ENCODE assay signal across 30 mouse cellular contexts in genomic region chr2:174082380-174082918, GRCm38 (mm10). TPM values are rescaled to one million over a fixed set of nuclear protein-coding genes. Genes with fewer than 3 reads are reported as not detected.
DNase-seq lines count a peak whose midpoint lies in the region; ATAC-seq and TF ChIP-seq lines count a peak whose summit lies in the region.
"Had no signal": no experiment of that assay in that cellular context is flagged by ENCODE, and none has a peak within 500 bp of the region (broad histone marks: within the 10 kb centered on the region; RNA-seq: fewer than 3 reads in every experiment).

No protein-coding gene starts in this region.

- 0 out of 2 replicates have a peak overlapping the region, but pooled peaks have one; percentile 20 for H3K4me2 ChIP-seq in lung, embryonic 14.5 days
- no peak overlapping the region for H3K4me2 ChIP-seq in embryonic facial prominence, embryonic 14.5 days (ENCODE audit: low read depth, low read length)
- no peak overlapping the region for H3K4me2 ChIP-seq in stomach, embryonic 14.5 days (replicated peaks; ENCODE audit: low read depth, low read length)
- H3K4me2 ChIP-seq: embryonic facial prominence, embryonic 12.5 days; liver, embryonic 12.5 days; midbrain, embryonic 15.5 days had no signal

- intact Hi-C loops in gastrocnemius, adult 2 months (cut with DNase I) = no loop called here
- intact Hi-C loops in left cerebral cortex, postnatal 14 days (cut with DNase I) = no loop called here

- 49% methylated on average over 3 of the region's 3 CpGs for whole genome bisulfite sequencing in lung, embryonic 14.5 days
- 58% methylated on average over 3 of the region's 3 CpGs for WGBS in lung, adult 2 months
- WGBS in embryonic facial prominence, embryonic 14.5 days = 58% methylated on average over 3 of the region's 3 CpGs
- 37% methylated on average over 3 of the region's 3 CpGs for WGBS in stomach, embryonic 14.5 days

- H3K27ac ChIP-seq in gastrocnemius, adult 2 months = peak overlapping the region; percentile 56
- H3K27ac ChIP-seq in lung, embryonic 14.5 days (ENCODE audit: low read depth) = peak overlapping the region; percentile 67; the same call in 1 of the 2 replicates
- H3K27ac ChIP-seq in embryonic facial prominence, embryonic 14.5 days (replicated peaks; ENCODE audit: low read depth, low read length) = peak overlapping the region; percentile 58; the same call in 1 of the 2 replicates
- peak overlapping the region; percentile 11; the same call in 1 of the 2 replicates for H3K27ac ChIP-seq in stomach, embryonic 14.5 days (ENCODE audit: low read length)
- H3K27ac ChIP-seq: embryonic facial prominence, embryonic 12.5 days; hindbrain, embryonic 10.5 days; layer of hippocampus, adult 2 months; liver, embryonic 12.5 days; midbrain, embryonic 10.5 days; midbrain, embryonic 15.5 days had no signal

- ATAC-seq in lung, embryonic 14.5 days (ENCODE audit: insufficient read depth) = peak; percentile 67
- 0 out of 2 replicates have a peak, but pooled peaks have one; percentile 26 for ATAC-seq in embryonic facial prominence, embryonic 14.5 days (ENCODE audit: low read depth)
- ATAC-seq in stomach, embryonic 14.5 days (ENCODE audit: insufficient number of reproducible peaks, insufficient read depth, low FRiP score, low read depth) = no peak
- ATAC-seq: forebrain, embryonic 16.5 days; hindbrain, embryonic 16.5 days; intestine, embryonic 16.5 days; liver, embryonic 12.5 days; midbrain, embryonic 15.5 days had no signal

- no peaks in the 10 kb centered on the region for H3K36me3 ChIP-seq in lung, embryonic 14.5 days (ENCODE audit: insufficient read depth)
- H3K36me3 ChIP-seq in embryonic facial prominence, embryonic 14.5 days (ENCODE audit: control insufficient read depth, insufficient read depth, low read length) = no peaks in the 10 kb centered on the region
- H3K36me3 ChIP-seq in stomach, embryonic 14.5 days (ENCODE audit: control insufficient read depth, insufficient read depth, low read length) = no peaks in the 10 kb centered on the region
- H3K36me3 ChIP-seq: embryonic facial prominence, embryonic 12.5 days; midbrain, embryonic 10.5 days; midbrain, embryonic 15.5 days had no signal

- no peak overlapping the region for H3K9ac ChIP-seq in lung, embryonic 14.5 days
- no peak overlapping the region for H3K9ac ChIP-seq in embryonic facial prominence, embryonic 14.5 days (ENCODE audit: low read depth, low read length)
- H3K9ac ChIP-seq in stomach, embryonic 14.5 days (replicated peaks; ENCODE audit: low read depth, low read length) = no peak overlapping the region
- H3K9ac ChIP-seq: embryonic facial prominence, embryonic 12.5 days; liver, embryonic 12.5 days; midbrain, embryonic 15.5 days had no signal

- no peak for TF ChIP-seq POLR2A in lung, adult 2 months (IDR thresholded peaks at IDR 0.05; ENCODE audit: borderline replicate concordance, extremely low read depth, low read depth, low read length)

- 0 out of 2 replicates have a peak overlapping the region, but pooled peaks have one; percentile 4 for H3K4me3 ChIP-seq in gastrocnemius, adult 2 months
- H3K4me3 ChIP-seq in lung, embryonic 14.5 days (ENCODE audit: low read depth, low read length) = no peak overlapping the region
- no peak overlapping the region for H3K4me3 ChIP-seq in lung, adult 2 months (replicated peaks; ENCODE audit: extremely low read depth, low read depth, low read length)
- no peak overlapping the region for H3K4me3 ChIP-seq in embryonic facial prominence, embryonic 14.5 days (ENCODE audit: low read depth, low read length)
- H3K4me3 ChIP-seq in stomach, embryonic 14.5 days (ENCODE audit: low read depth, low read length) = no peak overlapping the region
- H3K4me3 ChIP-seq: embryonic facial prominence, embryonic 12.5 days; erythroblast, embryonic 14.5 days; hindbrain, embryonic 10.5 days; layer of hippocampus, adult 2 months; liver, embryonic 12.5 days; midbrain, embryonic 10.5 days; midbrain, embryonic 15.5 days had no signal

- TF ChIP-seq CTCF in gastrocnemius, adult 2 months (IDR thresholded peaks at IDR 0.05) = no peak
- TF ChIP-seq CTCF in lung, embryonic 14.5 days (IDR thresholded peaks at IDR 0.05; ENCODE audit: low read depth) = no peak
- no peak for TF ChIP-seq CTCF in lung, adult 2 months (IDR thresholded peaks at IDR 0.05; ENCODE audit: insufficient read depth, low read length)

- DNase-seq in gastrocnemius, adult 2 months = no peak
- DNase-seq in gastrocnemius, adult 8-10 months (ENCODE audit: low spot score in 2 of 2) = no peak
- DNase-seq in lung, embryonic 14.5 days = peak; percentile 39
- DNase-seq in lung, adult 2 months = no peak
- DNase-seq in embryonic facial prominence, embryonic 14.5 days (ENCODE audit: low spot score) = peak; percentile 46
- no peak for DNase-seq in left cerebral cortex, postnatal 14 days (ENCODE audit: low spot score in 2 of 2)
- DNase-seq in layer of hippocampus, postnatal 36 days = no peak
- DNase-seq: adrenal gland, postnatal 10 days; cerebellum, adult 9-10 months; cerebellum, postnatal 36 days; gastrocnemius, postnatal 14 days; heart, postnatal 14 days; kidney, adult 9 months; kidney, postnatal 36 days; left cerebral cortex, postnatal 4 days; lung, adult 18-20 months; right cerebral cortex, adult 18-20 months; spleen, adult 18-20 months had no signal

- H3K27me3 ChIP-seq in lung, embryonic 14.5 days (ENCODE audit: insufficient read depth, low read length) = no peaks in the 10 kb centered on the region
- H3K27me3 ChIP-seq in embryonic facial prominence, embryonic 14.5 days (replicated peaks; ENCODE audit: control insufficient read depth, insufficient read depth, low read length) = no peaks in the 10 kb centered on the region
- no peaks in the 10 kb centered on the region for H3K27me3 ChIP-seq in stomach, embryonic 14.5 days (ENCODE audit: control insufficient read depth, insufficient read depth, low read length)
- H3K27me3 ChIP-seq: embryonic facial prominence, embryonic 12.5 days; liver, embryonic 12.5 days; midbrain, embryonic 15.5 days had no signal

- peaks cover 12% of the 10 kb centered on the region; the same call in 1 of the 2 replicates for H3K4me1 ChIP-seq in lung, embryonic 14.5 days (ENCODE audit: insufficient read depth)
- H3K4me1 ChIP-seq in lung, adult 2 months (ENCODE audit: control insufficient read depth, insufficient read depth, low read length) = no peaks in the 10 kb centered on the region
- H3K4me1 ChIP-seq in embryonic facial prominence, embryonic 14.5 days (ENCODE audit: control insufficient read depth, insufficient read depth, low read length) = peaks cover 18% of the 10 kb centered on the region
- peaks cover 27% of the 10 kb centered on the region; the same call in 1 of the 2 replicates for H3K4me1 ChIP-seq in stomach, embryonic 14.5 days (ENCODE audit: control insufficient read depth, insufficient read depth, low read length)

- no peaks in the 10 kb centered on the region for H3K9me3 ChIP-seq in lung, embryonic 14.5 days (ENCODE audit: low read depth, low read length)
- H3K9me3 ChIP-seq in embryonic facial prominence, embryonic 14.5 days (ENCODE audit: control insufficient read depth, low read length) = no peaks in the 10 kb centered on the region
- no peaks in the 10 kb centered on the region for H3K9me3 ChIP-seq in stomach, embryonic 14.5 days (ENCODE audit: control insufficient read depth, low read depth, low read length)
- H3K9me3 ChIP-seq: embryonic facial prominence, embryonic 12.5 days; G1E; hindbrain, embryonic 10.5 days; liver, embryonic 12.5 days; midbrain, embryonic 10.5 days; midbrain, embryonic 15.5 days had no signal

RNA-seq across cellular contexts. Expression of gene Stx16, which starts 6.3 kb away (rescaled TPM):
- total RNA-seq in gastrocnemius, adult 2 months (2021) = 10 to 100 TPM; 19.9 to 21.1 TPM
- total RNA-seq in gastrocnemius, adult 8-10 months (2022) = 10 to 100 TPM; 14.0 to 19.3 (median 15.1) TPM
- 9.6 and 10.3 TPM in 2 replicates for polyA plus RNA-seq in lung, embryonic 14.5 days (2014; fragmentation: Nextera tagmentation; extraction: Ambion mirVana)
- 35.0 and 43.1 TPM in 2 replicates for polyA plus RNA-seq in lung, adult 2 months (2012; rRNA removed)
- polyA plus RNA-seq in embryonic facial prominence, embryonic 14.5 days (2014; fragmentation: Nextera tagmentation; extraction: Ambion mirVana) = 9.7 and 10.8 TPM in 2 replicates
- 11.2 and 11.7 TPM in 2 replicates for polyA plus RNA-seq in stomach, embryonic 14.5 days (2014; fragmentation: Nextera tagmentation; extraction: Ambion mirVana)
- 10 to 100 TPM; 40.2 to 41.2 TPM for total RNA-seq in left cerebral cortex, postnatal 14 days (2021)
- total RNA-seq in layer of hippocampus, postnatal 36 days (2021) = 10 to 100 TPM; 65.2 to 67.0 TPM

RNA-seq across cellular contexts. Expression of gene Npepl1, which starts 27.7 kb away (rescaled TPM):
- 10 to 100 TPM; 80.1 to 90.2 TPM for total RNA-seq in gastrocnemius, adult 2 months (2021)
- 100 to 1,000 TPM in 2 of 4 experiments, 10 to 100 TPM in 2; 95.2 to 109 (median 99.1) TPM for total RNA-seq in gastrocnemius, adult 8-10 months (2022)
- 56.5 and 56.8 TPM in 2 replicates for polyA plus RNA-seq in lung, embryonic 14.5 days (2014; fragmentation: Nextera tagmentation; extraction: Ambion mirVana)
- 116 and 117 TPM in 2 replicates for polyA plus RNA-seq in lung, adult 2 months (2012; rRNA removed)
- polyA plus RNA-seq in embryonic facial prominence, embryonic 14.5 days (2014; fragmentation: Nextera tagmentation; extraction: Ambion mirVana) = 79.9 and 80.6 TPM in 2 replicates
- 48.1 and 56.1 TPM in 2 replicates for polyA plus RNA-seq in stomach, embryonic 14.5 days (2014; fragmentation: Nextera tagmentation; extraction: Ambion mirVana)
- total RNA-seq in left cerebral cortex, postnatal 14 days (2021) = 10 to 100 TPM; 12.2 to 14.1 TPM
- 10 to 100 TPM in 1 of 2 experiments, 1 to 10 TPM in 1; 9.9 to 10.2 TPM for total RNA-seq in layer of hippocampus, postnatal 36 days (2021)

Comparison
In these comparisons a context has a peak if more than half of its experiments do, and no peak if none do; other contexts are left out.
1. DNase-seq: peak in lung, embryonic 14.5 days (single experiment) and embryonic facial prominence, embryonic 14.5 days (single experiment); none in gastrocnemius, adult 2 months (single experiment), gastrocnemius, adult 8-10 months (0 of 2), lung, adult 2 months (single experiment), left cerebral cortex, postnatal 14 days (0 of 2) and layer of hippocampus, postnatal 36 days (0 of 2).
2. H3K27ac ChIP-seq: peak in every context shown above with its lines; median percentile 67 in lung, embryonic 14.5 days; 58 in embryonic facial prominence, embryonic 14.5 days; 56 in gastrocnemius, adult 2 months; 11 in stomach, embryonic 14.5 days.
3. RNA of gene Npepl1, which starts 27.7 kb away (total RNA-seq): 95.2 to 109 TPM in gastrocnemius, adult 8-10 months and 80.1 to 90.2 TPM in gastrocnemius, adult 2 months; 12.2 to 14.1 TPM in left cerebral cortex, postnatal 14 days and 9.9 to 10.2 TPM in layer of hippocampus, postnatal 36 days; every median in the first group is over 4 times any median in the second.